Mouse (Mus musculus): Measurements from ENCODE around the gene Olfr721-ps1. TPM values are rescaled to one million over a fixed set of nuclear protein-coding genes. Genes with fewer than 3 reads are reported as not detected.

The Olfr721-ps1 gene
- not detected in 2 replicates for polyA plus RNA-seq (2015; fragmentation: Nextera tagmentation; extraction: Ambion mirVana)

- no peaks in the 10 kb centered on the region for H3K36me3 ChIP-seq (ENCODE audit: control insufficient read depth, insufficient read depth)
- no peak within 1 kb of the TSS for H3K4me3 ChIP-seq (ENCODE audit: low read length)
- H3K9ac ChIP-seq (ENCODE audit: low read length): no peak within 1 kb of the TSS
- 78% methylated on average over 2 of the region's 2 CpGs for WGBS
- ATAC-seq (replicated peaks; ENCODE audit: extremely low read depth, insufficient read depth, low FRiP score): no peak
- H3K27ac ChIP-seq (ENCODE audit: low read length): no peak within 1 kb of the TSS
- no peaks in the 10 kb centered on the region for H3K9me3 ChIP-seq (replicated peaks; ENCODE audit: control insufficient read depth, low read length)
- H3K4me1 ChIP-seq (ENCODE audit: control insufficient read depth, insufficient read depth, low read length): no peaks in the 10 kb centered on the region
- H3K27me3 ChIP-seq (ENCODE audit: control insufficient read depth, insufficient read depth, low read length): no peaks in the 10 kb centered on the region
- H3K4me2 ChIP-seq (ENCODE audit: low read depth, low read length): no peak within 1 kb of the TSS
Observed at GRCm38 (mm10) chr14:14400998-14401397, at the start of gene Olfr721-ps1. Gene Olfr721-ps1, plus strand, starts transcription at chr14:14401298.

- peaks cover 38% of the 10 kb centered on the region for H3K36me3 ChIP-seq (ENCODE audit: control insufficient read depth, insufficient read depth)
- WGBS: 97% methylated on average over 9 of the region's 9 CpGs
Observed at GRCm38 (mm10) chr14:14351721-14352590, 49.1 kb upstream of the Olfr721-ps1 start.

DNA sequence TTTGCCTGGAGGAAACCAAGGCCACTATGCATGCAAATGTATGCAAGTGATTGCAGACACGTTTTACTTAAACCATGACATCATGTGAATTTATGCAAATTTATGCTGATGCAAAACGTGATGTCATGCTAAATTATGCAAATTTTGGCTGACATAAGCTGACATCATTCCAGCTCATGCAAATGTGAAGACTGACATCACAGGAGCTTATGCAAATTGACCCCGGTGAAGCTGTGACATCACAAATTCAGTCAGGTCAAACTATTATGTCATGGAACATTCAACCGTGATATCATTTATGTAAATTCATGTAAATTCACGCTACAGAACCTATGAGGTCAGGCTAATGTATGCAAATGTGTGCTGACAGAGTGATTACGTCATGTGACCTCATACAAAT lies 48.5 kb upstream of the Olfr721-ps1 start:
- Histone ChIP-seq H3K36me3 (ENCODE audit: control insufficient read depth, insufficient read depth) (peaks cover 38% of the 10 kb centered on the region), H3K4me3 (ENCODE audit: low read length) (no peak overlapping the region), H3K9ac (ENCODE audit: low read length) (no peak overlapping the region), H3K9me3 (replicated peaks; ENCODE audit: control insufficient read depth, low read length) (peaks cover 67% of the 10 kb centered on the region), H3K4me1 (ENCODE audit: control insufficient read depth, insufficient read depth, low read length) (no peaks in the 10 kb centered on the region), H3K4me2 (ENCODE audit: low read depth, low read length) (no peak overlapping the region), H3K27ac (ENCODE audit: low read length) (no peak overlapping the region), H3K27me3 (ENCODE audit: control insufficient read depth, insufficient read depth, low read length) (no peaks in the 10 kb centered on the region)
- ATAC-seq (replicated peaks; ENCODE audit: extremely low read depth, insufficient read depth, low FRiP score): no peak
- 81% methylated on average over 6 of the region's 6 CpGs for WGBS

More at GRCm38 (mm10) chr14:14351721-14352590, 49.1 kb upstream of the Olfr721-ps1 start:
- H3K4me1 ChIP-seq (ENCODE audit: control insufficient read depth, insufficient read depth, low read length): no peaks in the 10 kb centered on the region
- H3K4me2 ChIP-seq (ENCODE audit: low read depth, low read length): no peak overlapping the region
- no peak overlapping the region for H3K9ac ChIP-seq (ENCODE audit: low read length)
- no peak overlapping the region for H3K4me3 ChIP-seq (ENCODE audit: low read length)
- no peak for ATAC-seq (replicated peaks; ENCODE audit: extremely low read depth, insufficient read depth, low FRiP score)
- no peak overlapping the region for H3K27ac ChIP-seq (ENCODE audit: low read length)
- peaks cover 73% of the 10 kb centered on the region for H3K9me3 ChIP-seq (replicated peaks; ENCODE audit: control insufficient read depth, low read length)
- no peaks in the 10 kb centered on the region for H3K27me3 ChIP-seq (ENCODE audit: control insufficient read depth, insufficient read depth, low read length)

DNA sequence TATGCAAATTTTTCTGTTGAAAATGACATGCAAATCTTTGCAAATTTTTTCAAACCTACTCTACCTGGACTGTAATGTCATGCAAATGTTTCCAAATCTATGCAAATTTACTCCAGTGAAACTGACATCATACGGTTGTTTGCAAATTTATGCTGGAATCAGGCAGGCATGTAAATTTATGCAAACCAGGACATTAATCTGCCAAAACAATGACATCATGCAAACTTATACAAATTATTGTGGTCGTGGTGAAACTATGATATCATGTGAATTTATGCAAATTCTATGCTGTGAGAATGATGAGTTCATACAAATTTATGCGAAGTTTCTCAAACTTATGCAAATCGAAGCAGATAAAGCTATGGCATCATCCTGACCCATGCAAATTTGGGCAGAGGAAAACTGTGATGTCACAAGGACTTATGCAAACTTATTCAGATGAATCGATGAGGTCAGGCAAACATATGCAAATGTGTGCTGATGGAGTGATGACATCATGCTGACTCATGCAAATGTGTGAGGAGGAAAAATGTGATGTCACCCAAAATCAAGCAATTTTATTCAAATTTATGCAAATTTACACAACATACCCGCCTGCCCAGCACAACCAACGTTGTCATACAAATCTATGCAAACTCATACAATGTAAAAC lies 47.9 kb upstream of the Olfr721-ps1 start:
- WGBS: 93% methylated on average over 7 of the region's 7 CpGs
- H3K9ac ChIP-seq (ENCODE audit: low read length): no peak overlapping the region
- ATAC-seq (replicated peaks; ENCODE audit: extremely low read depth, insufficient read depth, low FRiP score): no peak
- no peaks in the 10 kb centered on the region for H3K4me1 ChIP-seq (ENCODE audit: control insufficient read depth, insufficient read depth, low read length)
- no peak overlapping the region for H3K4me2 ChIP-seq (ENCODE audit: low read depth, low read length)
- H3K27me3 ChIP-seq (ENCODE audit: control insufficient read depth, insufficient read depth, low read length): no peaks in the 10 kb centered on the region
- H3K4me3 ChIP-seq (ENCODE audit: low read length): no peak overlapping the region
- no peak overlapping the region for H3K27ac ChIP-seq (ENCODE audit: low read length)
- peaks cover 35% of the 10 kb centered on the region for H3K36me3 ChIP-seq (ENCODE audit: control insufficient read depth, insufficient read depth)
- peaks cover 61% of the 10 kb centered on the region for H3K9me3 ChIP-seq (replicated peaks; ENCODE audit: control insufficient read depth, low read length)

DNA sequence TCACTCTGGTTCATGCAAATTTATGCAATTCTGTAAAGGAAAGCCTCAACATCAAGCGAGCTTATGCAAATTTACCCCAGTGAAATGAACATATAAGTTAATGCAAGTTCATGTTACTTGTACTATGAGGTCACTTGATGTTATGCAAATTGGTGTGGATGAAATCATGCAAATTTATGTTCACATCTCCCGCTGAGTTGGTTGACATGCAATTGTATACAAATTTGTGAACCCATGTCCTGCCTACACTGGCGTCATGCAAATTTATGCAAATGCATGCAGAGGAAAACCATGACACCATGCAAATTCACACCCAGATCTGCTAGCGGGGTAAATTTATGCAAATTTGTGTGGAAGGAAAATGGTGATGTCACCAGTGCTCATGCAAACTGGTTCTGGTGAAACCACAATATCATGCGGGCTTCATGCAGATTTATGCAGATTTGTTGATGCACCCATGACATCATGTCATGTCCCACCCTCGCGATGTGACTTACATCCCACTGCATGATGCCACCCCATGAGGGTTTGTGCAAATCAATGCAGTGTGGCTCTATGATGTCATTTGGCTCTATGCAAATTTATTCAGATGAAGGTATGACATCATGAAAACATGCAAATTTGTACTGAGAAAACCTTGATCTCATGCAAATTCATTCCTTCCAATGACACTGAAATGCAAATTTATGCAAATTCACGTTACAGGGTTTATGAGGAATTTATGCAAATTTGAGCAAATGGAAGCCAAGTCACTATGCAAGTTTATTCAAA lies 47.2 kb upstream of the Olfr721-ps1 start:
- H3K36me3 ChIP-seq (ENCODE audit: control insufficient read depth, insufficient read depth): peaks cover 29% of the 10 kb centered on the region
- no peak overlapping the region for H3K4me2 ChIP-seq (ENCODE audit: low read depth, low read length)
- no peaks in the 10 kb centered on the region for H3K27me3 ChIP-seq (ENCODE audit: control insufficient read depth, insufficient read depth, low read length)
- H3K9me3 ChIP-seq (replicated peaks; ENCODE audit: control insufficient read depth, low read length): peaks cover 54% of the 10 kb centered on the region
- H3K4me3 ChIP-seq (ENCODE audit: low read length): no peak overlapping the region
- H3K4me1 ChIP-seq (ENCODE audit: control insufficient read depth, insufficient read depth, low read length): no peaks in the 10 kb centered on the region
- 93% methylated on average over 8 of the region's 8 CpGs for WGBS
- H3K27ac ChIP-seq (ENCODE audit: low read length): no peak overlapping the region
- no peak for ATAC-seq (replicated peaks; ENCODE audit: extremely low read depth, insufficient read depth, low FRiP score)
- H3K9ac ChIP-seq (ENCODE audit: low read length): no peak overlapping the region

DNA sequence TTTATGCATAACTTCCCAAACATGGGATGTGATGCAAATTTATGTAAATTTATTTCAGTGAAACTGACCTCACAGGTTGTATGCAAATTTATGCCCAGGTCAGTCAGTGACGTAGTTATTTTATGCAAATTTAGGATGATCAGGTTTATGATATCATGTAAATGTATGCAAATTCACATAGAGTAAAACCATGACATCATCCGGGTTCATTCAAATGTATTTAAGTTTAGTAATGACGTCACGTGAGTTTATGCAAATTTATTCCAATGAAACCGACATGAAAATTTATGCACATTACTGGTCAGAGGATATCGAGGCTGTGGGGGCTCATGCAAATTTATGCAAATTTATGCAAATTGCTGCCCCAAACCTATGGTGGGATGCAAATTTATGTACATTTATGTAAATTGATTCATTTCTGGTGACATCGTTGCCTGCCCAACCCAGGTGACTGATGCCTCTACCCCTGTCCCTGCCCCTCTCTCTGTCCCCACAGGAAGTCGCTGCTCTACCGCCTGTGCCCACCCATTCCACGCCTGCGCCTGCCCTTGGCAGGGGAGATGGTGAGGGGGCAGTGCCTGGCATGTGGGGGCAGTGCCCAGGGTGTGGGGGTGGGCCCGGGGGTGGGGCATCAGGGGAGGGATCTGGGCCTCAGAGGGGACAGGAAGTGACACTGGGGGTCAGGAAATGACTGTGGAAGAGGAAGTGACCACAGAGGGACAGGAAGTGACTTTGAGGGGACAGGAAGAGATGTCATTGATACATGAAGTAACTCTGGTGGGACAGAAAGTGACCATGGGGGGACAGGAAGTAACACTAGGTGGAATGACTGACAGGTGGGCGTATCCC lies 46.4 kb upstream of the Olfr721-ps1 start:
- WGBS: 93% methylated on average over 13 of the region's 13 CpGs
- H3K9ac ChIP-seq (ENCODE audit: low read length): no peak overlapping the region
- no peak overlapping the region for H3K4me3 ChIP-seq (ENCODE audit: low read length)
- H3K4me1 ChIP-seq (ENCODE audit: control insufficient read depth, insufficient read depth, low read length): no peaks in the 10 kb centered on the region
- H3K36me3 ChIP-seq (ENCODE audit: control insufficient read depth, insufficient read depth): peaks cover 22% of the 10 kb centered on the region
- H3K4me2 ChIP-seq (ENCODE audit: low read depth, low read length): no peak overlapping the region
- no peak; the same call in 1 of the 2 replicates for ATAC-seq (replicated peaks; ENCODE audit: extremely low read depth, insufficient read depth, low FRiP score)
- H3K27me3 ChIP-seq (ENCODE audit: control insufficient read depth, insufficient read depth, low read length): no peaks in the 10 kb centered on the region
- no peak overlapping the region for H3K27ac ChIP-seq (ENCODE audit: low read length)
- H3K9me3 ChIP-seq (replicated peaks; ENCODE audit: control insufficient read depth, low read length): peaks cover 45% of the 10 kb centered on the region

- Histone ChIP-seq H3K9me3 (replicated peaks; ENCODE audit: control insufficient read depth, low read length) (peaks cover 40% of the 10 kb centered on the region), H3K36me3 (ENCODE audit: control insufficient read depth, insufficient read depth) (peaks cover 21% of the 10 kb centered on the region), H3K27ac (ENCODE audit: low read length) (no peak overlapping the region), H3K27me3 (ENCODE audit: control insufficient read depth, insufficient read depth, low read length) (no peaks in the 10 kb centered on the region), H3K9ac (ENCODE audit: low read length) (no peak overlapping the region), H3K4me3 (ENCODE audit: low read length) (no peak overlapping the region), H3K4me1 (ENCODE audit: control insufficient read depth, insufficient read depth, low read length) (no peaks in the 10 kb centered on the region), H3K4me2 (ENCODE audit: low read depth, low read length) (no peak overlapping the region)
- ATAC-seq (replicated peaks; ENCODE audit: extremely low read depth, insufficient read depth, low FRiP score): no peak
- 85% methylated on average over 8 of the region's 8 CpGs for WGBS
Observed at GRCm38 (mm10) chr14:14355360-14355646, 45.8 kb upstream of the Olfr721-ps1 start.

DNA sequence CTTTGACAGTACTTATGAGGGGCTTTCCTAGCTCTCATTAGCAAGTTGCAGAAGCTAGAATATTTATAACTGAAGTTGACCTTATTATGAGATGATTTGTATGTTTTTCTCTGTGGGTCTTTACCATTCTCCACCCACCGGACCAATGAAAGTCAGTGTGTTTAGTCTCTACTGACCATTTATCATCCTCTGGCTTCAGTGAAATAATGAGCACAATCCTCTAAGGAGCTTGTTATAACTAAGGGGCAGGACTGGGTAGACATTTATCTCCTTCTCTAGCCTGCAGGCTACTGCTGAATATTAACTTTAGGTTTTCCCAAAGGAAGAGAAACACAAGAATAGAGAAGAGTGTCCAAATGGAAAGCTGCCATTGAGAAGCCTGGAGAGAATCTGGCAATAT lies 5.6 kb upstream of the Olfr721-ps1 start:
- Histone ChIP-seq H3K36me3 (ENCODE audit: control insufficient read depth, insufficient read depth) (no peaks in the 10 kb centered on the region), H3K4me3 (ENCODE audit: low read length) (no peak overlapping the region), H3K9me3 (replicated peaks; ENCODE audit: control insufficient read depth, low read length) (no peaks in the 10 kb centered on the region), H3K9ac (ENCODE audit: low read length) (no peak overlapping the region), H3K27me3 (ENCODE audit: control insufficient read depth, insufficient read depth, low read length) (no peaks in the 10 kb centered on the region), H3K27ac (ENCODE audit: low read length) (no peak overlapping the region), H3K4me2 (ENCODE audit: low read depth, low read length) (no peak overlapping the region), H3K4me1 (ENCODE audit: control insufficient read depth, insufficient read depth, low read length) (no peaks in the 10 kb centered on the region)
- WGBS: 77% methylated on average over 1 of the region's 1 CpGs
- no peak for ATAC-seq (replicated peaks; ENCODE audit: extremely low read depth, insufficient read depth, low FRiP score)
